Mouse (Mus musculus) MN1 (cell line): ENCODE measurements at regions not wholly inside any gene's neighbourhood (a gene's known extent, or its start where the extent isn't known, plus 50 kb on each side); places are given as distances from the start of the nearest gene placed in this dataset.

ENCODE experiments used
- DNase-seq: peaks from one replicate; pipeline ENCODE4 v3.0.0-alpha.2; 2016; ENCODE audit warnings: low spot score

GRCm38 (mm10) chr5:111789904-111790303 is 56.2 kb downstream of the Gm26897 start:
- no peak for DNase-seq

- DNase-seq, result no peak
Measured at GRCm38 (mm10) chr5:111790527-111790926, 56.8 kb downstream of the Gm26897 start.

- no peak for DNase-seq
Measured at GRCm38 (mm10) chr5:111791089-111791561, 57.4 kb downstream of the Gm26897 start.

GRCm38 (mm10) chr5:111792746-111793145 is 59.0 kb downstream of the Gm26897 start:
- DNase-seq, result no peak

GRCm38 (mm10) chr5:111793178-111793577 is 59.5 kb downstream of the Gm26897 start:
- DNase-seq, result no peak

GRCm38 (mm10) chr5:111796889-111797288 is 63.2 kb downstream of the Gm26897 start:
- no peak for DNase-seq

GRCm38 (mm10) chr5:111799700-111800311 is 66.1 kb downstream of the Gm26897 start:
- no peak for DNase-seq

- no peak for DNase-seq
Measured at GRCm38 (mm10) chr5:111800511-111800910, 66.8 kb downstream of the Gm26897 start.

- DNase-seq, result no peak
Measured at GRCm38 (mm10) chr5:111801051-111801450, 67.3 kb downstream of the Gm26897 start.

- no peak for DNase-seq
Measured at GRCm38 (mm10) chr5:111804542-111804941, 70.8 kb downstream of the Gm26897 start.

GRCm38 (mm10) chr5:111805150-111805549 is 71.4 kb downstream of the Gm26897 start:
- DNase-seq, result no peak

GRCm38 (mm10) chr5:111805761-111806191 is 72.1 kb downstream of the Gm26897 start:
- DNase-seq, result no peak

- no peak for DNase-seq
Measured at GRCm38 (mm10) chr5:111810079-111810808, 76.5 kb downstream of the Gm26897 start.

GRCm38 (mm10) chr5:111812581-111812980 is 78.9 kb downstream of the Gm26897 start:
- no peak for DNase-seq

- no peak for DNase-seq
Measured at GRCm38 (mm10) chr5:111813090-111813753, 79.5 kb downstream of the Gm26897 start.

GRCm38 (mm10) chr5:111814893-111815760 is 81.4 kb downstream of the Gm26897 start:
- DNase-seq, result no peak

GRCm38 (mm10) chr5:111820963-111821362 is 87.2 kb downstream of the Gm26897 start:
- no peak for DNase-seq

GRCm38 (mm10) chr5:111822882-111823281 is 89.2 kb downstream of the Gm26897 start:
- DNase-seq, result no peak

GRCm38 (mm10) chr5:111823420-111823819 is 89.7 kb downstream of the Gm26897 start:
- DNase-seq, result no peak

- no peak for DNase-seq
Measured at GRCm38 (mm10) chr5:111823842-111824241, 90.1 kb downstream of the Gm26897 start.

- no peak for DNase-seq
Measured at GRCm38 (mm10) chr5:111824600-111825130, 90.9 kb downstream of the Gm26897 start.

- no peak for DNase-seq
Measured at GRCm38 (mm10) chr5:111829891-111830290, 96.2 kb downstream of the Gm26897 start.
